Mouse (Mus musculus) C2C12 (cell line): ENCODE results near the gene AA467197.

ENCODE experiments used
- CEBPB ChIP-seq: IDR thresholded peaks from one replicate; pipeline ENCODE4 v1.6.1; 2011; ENCODE audit warnings: low read depth, mild to moderate bottlenecking, control low read depth, moderate library complexity
- CTCF ChIP-seq: IDR thresholded peaks from one replicate; pipeline ENCODE4 v1.5.1; 2011; ENCODE audit not compliant: control insufficient read depth, insufficient read depth, insufficient read length
- FOSL1 ChIP-seq: IDR thresholded peaks from one replicate; pipeline ENCODE4 v1.8.0; 2011; ENCODE audit warnings: mild to moderate bottlenecking, low read length; ENCODE audit not compliant: poor library complexity, insufficient read depth, severe bottlenecking
- USF1 ChIP-seq: IDR thresholded peaks from one replicate; pipeline ENCODE4 v1.6.1; 2011; ENCODE audit warnings: low read depth, mild to moderate bottlenecking, control low read depth, moderate library complexity

DNA sequence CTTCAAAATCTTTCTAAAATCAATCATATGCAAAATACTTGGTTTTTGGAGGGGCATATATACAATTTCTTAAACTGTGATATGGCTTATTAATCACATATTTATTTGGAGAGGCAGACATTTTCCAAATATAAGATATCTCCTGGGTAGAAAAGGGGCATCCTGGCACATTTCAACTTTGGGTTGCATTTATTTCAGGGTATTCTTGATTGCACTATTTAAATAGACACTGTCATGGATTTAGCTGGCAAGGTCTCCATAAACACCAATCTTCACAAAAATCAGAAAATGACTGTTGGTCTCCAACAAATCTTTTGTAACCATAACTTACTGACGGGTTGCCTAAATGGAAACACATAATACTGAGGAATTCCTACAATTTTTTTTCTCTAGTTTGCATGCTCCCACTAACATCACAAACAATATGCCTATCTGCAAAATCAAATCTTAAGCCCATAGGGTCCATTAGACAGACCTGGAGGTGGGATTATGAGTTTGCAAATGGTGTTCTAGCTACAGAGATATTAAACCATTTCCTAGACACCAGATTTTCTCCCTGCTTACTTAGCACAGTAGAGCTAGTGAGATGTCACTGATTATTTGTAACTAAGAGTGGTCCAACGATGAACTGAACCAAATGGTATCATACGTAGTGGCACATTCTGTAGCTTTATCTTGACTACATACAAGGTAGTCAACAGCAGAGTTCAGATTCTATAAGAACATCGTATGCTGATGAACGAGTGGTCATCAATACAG, 44.8 kb downstream of the AA467197 start:
- no peak for TF ChIP-seq CEBPB
- TF ChIP-seq CTCF = no peak
- TF ChIP-seq USF1 = no peak
- TF ChIP-seq FOSL1 = no peak
